Mouse (Mus musculus): ENCODE data around the gene Mief1.

DNA sequence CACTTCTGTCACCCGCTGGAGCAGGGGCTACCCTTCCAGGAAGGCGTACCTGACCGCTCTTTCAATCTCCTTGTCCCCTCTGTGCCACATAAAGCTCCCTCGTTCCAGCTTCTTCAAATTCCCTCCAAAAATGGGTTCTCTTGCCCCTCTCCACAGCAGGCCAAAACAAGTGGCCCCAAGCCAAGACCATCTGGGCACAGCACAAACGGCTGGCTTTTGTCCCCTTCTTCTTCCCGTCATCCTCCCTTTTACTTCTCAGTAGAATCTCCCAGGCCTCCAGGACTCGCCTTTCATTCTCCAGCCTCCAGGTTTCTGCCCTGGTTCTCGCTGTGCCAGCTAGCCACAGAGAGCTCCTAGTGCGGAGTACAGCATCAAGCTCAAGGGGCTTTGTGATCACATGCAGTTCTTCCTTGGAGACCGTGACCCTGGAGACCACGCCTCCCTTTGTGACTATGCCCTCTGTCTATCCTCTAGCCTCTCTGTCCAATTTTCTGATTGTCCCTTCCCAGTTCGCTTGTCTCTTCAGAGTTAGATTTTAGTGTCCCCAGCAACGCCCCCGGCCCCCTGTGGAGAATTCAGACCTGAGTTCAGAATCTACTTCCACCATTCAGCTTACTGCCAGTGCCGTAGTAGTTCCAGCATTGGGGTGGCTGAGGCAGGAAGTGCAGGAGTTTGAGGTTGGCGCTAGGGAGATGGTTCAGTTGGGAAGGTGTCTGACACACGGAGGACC is 5.6 kb upstream of the Mief1 start:
- no peak for TF ChIP-seq CTCF (IDR thresholded peaks at IDR 0.05; ENCODE audit: extremely low read depth, insufficient read length, insufficient replicate concordance, low read depth, low read length)
- no peak for TF ChIP-seq POLR2A (IDR thresholded peaks at IDR 0.05; ENCODE audit: low read depth, low read length)
